Mouse (Mus musculus) spleen, postnatal 0 days (tissue): Measurements from ENCODE around the gene Slfn1. TPM values are rescaled to one million over a fixed set of nuclear protein-coding genes. Genes with fewer than 3 reads are reported as not detected.

ENCODE experiments used
- polyA plus RNA-seq: library from polyadenylated mRNA; unstranded; fragments of >200 nt; fragmentation: Nextera tagmentation; extraction: Ambion mirVana; gene quantifications from 2 replicates; pipeline ENCODE4 v1.2.1, GENCODE M21; 2015

Slfn1 gene
- 15.8 and 18.2 TPM in 2 replicates for polyA plus RNA-seq

GRCm38 (mm10) chr11:83116597-83117227 is at the start of gene Slfn1:
Gene Slfn1, plus strand, starts transcription at chr11:83116849.

Other genes with a start within 250 kb of the Slfn1 start
- gene Rffl, start 245.6 kb upstream of the Slfn1 start, polyA plus RNA-seq = 18.9 and 21.0 TPM in 2 replicates
- 9.3 and 9.6 TPM in 2 replicates for gene Rad51d, start 226.2 kb upstream of the Slfn1 start, polyA plus RNA-seq
- gene Fndc8, start 224.7 kb upstream of the Slfn1 start, polyA plus RNA-seq = 0.24 and 0.41 TPM in 2 replicates
- 20.8 and 23.2 TPM in 2 replicates for gene Nle1, start 208.4 kb upstream of the Slfn1 start, polyA plus RNA-seq
- 1.9 and 2.9 TPM in 2 replicates for gene Unc45b, start 206.3 kb upstream of the Slfn1 start, polyA plus RNA-seq
- 4.6 and 6.4 TPM in 2 replicates for gene Slfn5, start 165.5 kb upstream of the Slfn1 start, polyA plus RNA-seq
- gene Slfn9, start 125.0 kb upstream of the Slfn1 start, polyA plus RNA-seq = 5.6 and 5.8 TPM in 2 replicates
- gene Slfn8, start 96.0 kb upstream of the Slfn1 start, polyA plus RNA-seq = 1.4 and 2.4 TPM in 2 replicates
- 44.4 and 56.1 TPM in 2 replicates for gene Slfn2, start 51.7 kb upstream of the Slfn1 start, polyA plus RNA-seq
- 15.7 and 22.2 TPM in 2 replicates for gene Slfn4, start 58.3 kb downstream of the Slfn1 start, polyA plus RNA-seq
- 2.5 and 2.9 TPM in 2 replicates for gene Slfn3, start 74.5 kb downstream of the Slfn1 start, polyA plus RNA-seq
- 24.4 and 25.7 TPM in 2 replicates for gene Slfn14, start 169.9 kb downstream of the Slfn1 start, polyA plus RNA-seq
- gene Ap2b1, start 182.2 kb downstream of the Slfn1 start, polyA plus RNA-seq = 17.3 and 18.6 TPM in 2 replicates
- 5.9 and 6.4 TPM in 2 replicates for gene Pex12, start 185.7 kb downstream of the Slfn1 start, polyA plus RNA-seq